Mouse (Mus musculus): ENCODE results near the gene Bahd1. TPM values are rescaled to one million over a fixed set of nuclear protein-coding genes. Genes with fewer than 3 reads are reported as not detected.

Gene Bahd1
- 4.0 and 5.7 TPM in 2 replicates for polyA plus RNA-seq (2012)

GRCm38 (mm10) chr2:118899981-118900825 lies at the start of gene Bahd1:
Gene Bahd1 (plus strand): TSS chr2:118900377.
- Histone ChIP-seq H3K27me3 (ENCODE audit: control insufficient read depth) (peaks cover 84% of the 10 kb centered on the region), H3K9me3 (ENCODE audit: control insufficient read depth, low read length) (peaks cover 35% of the 10 kb centered on the region), H3K36me3 (ENCODE audit: control insufficient read depth) (no peaks in the 10 kb centered on the region), H3K4me3 (replicated peaks) (peak within 1 kb of the TSS; percentile 94), H3K4me1 (ENCODE audit: control insufficient read depth) (peaks cover 69% of the 10 kb centered on the region)
- no peak for TF ChIP-seq GATA1 (IDR thresholded peaks at IDR 0.05; ENCODE audit: low read length)
- TF ChIP-seq TAL1 (IDR thresholded peaks at IDR 0.05; ENCODE audit: low read length): no peak

- no peaks in the 10 kb centered on the region for H3K36me3 ChIP-seq (ENCODE audit: control insufficient read depth)
- H3K4me3 ChIP-seq (replicated peaks): no peak overlapping the region
- H3K4me1 ChIP-seq (ENCODE audit: control insufficient read depth): peaks cover 2% of the 10 kb centered on the region
- H3K9me3 ChIP-seq (ENCODE audit: control insufficient read depth, low read length): no peaks in the 10 kb centered on the region
- peaks cover 26% of the 10 kb centered on the region for H3K27me3 ChIP-seq (ENCODE audit: control insufficient read depth)
- TF ChIP-seq TAL1 (IDR thresholded peaks at IDR 0.05; ENCODE audit: low read length) (no peak), GATA1 (IDR thresholded peaks at IDR 0.05; ENCODE audit: low read length) (no peak)
These were observed 48.4 kb upstream of the Bahd1 start for GRCm38 (mm10) chr2:118851756-118852155.

GRCm38 (mm10) chr2:118861454-118862339 lies 38.5 kb upstream of the Bahd1 start, which contains the start of gene Ivd:
Gene Ivd (plus strand): TSS chr2:118861954.
- H3K4me3 ChIP-seq (replicated peaks): peak within 1 kb of the TSS; percentile 75
- H3K36me3 ChIP-seq (ENCODE audit: control insufficient read depth): no peaks in the 10 kb centered on the region; the same call in 1 of the 2 replicates
- TF ChIP-seq TAL1 (IDR thresholded peaks at IDR 0.05; ENCODE audit: low read length) (no peak), GATA1 (IDR thresholded peaks at IDR 0.05; ENCODE audit: low read length) (no peak)
- peaks cover 20% of the 10 kb centered on the region for H3K4me1 ChIP-seq (ENCODE audit: control insufficient read depth)
- no peaks in the 10 kb centered on the region for H3K9me3 ChIP-seq (ENCODE audit: control insufficient read depth, low read length)
- peaks cover 2% of the 10 kb centered on the region; the same call in 1 of the 2 replicates for H3K27me3 ChIP-seq (ENCODE audit: control insufficient read depth)

- Histone ChIP-seq H3K4me3 (replicated peaks) (peak overlapping the region; percentile 75), H3K36me3 (ENCODE audit: control insufficient read depth) (no peaks in the 10 kb centered on the region; the same call in 1 of the 2 replicates), H3K27me3 (ENCODE audit: control insufficient read depth) (peaks cover 2% of the 10 kb centered on the region; the same call in 1 of the 2 replicates), H3K4me1 (ENCODE audit: control insufficient read depth) (peaks cover 20% of the 10 kb centered on the region), H3K9me3 (ENCODE audit: control insufficient read depth, low read length) (no peaks in the 10 kb centered on the region)
- TF ChIP-seq TAL1 (IDR thresholded peaks at IDR 0.05; ENCODE audit: low read length) (no peak), GATA1 (IDR thresholded peaks at IDR 0.05; ENCODE audit: low read length) (no peak)
These were observed 37.9 kb upstream of the Bahd1 start for GRCm38 (mm10) chr2:118862340-118862675.

- H3K9me3 ChIP-seq (ENCODE audit: control insufficient read depth, low read length): no peaks in the 10 kb centered on the region
- H3K4me3 ChIP-seq (replicated peaks): no peak overlapping the region
- peaks cover 36% of the 10 kb centered on the region for H3K36me3 ChIP-seq (ENCODE audit: control insufficient read depth)
- H3K4me1 ChIP-seq (ENCODE audit: control insufficient read depth): no peaks in the 10 kb centered on the region
- no peak for TF ChIP-seq TAL1 (IDR thresholded peaks at IDR 0.05; ENCODE audit: low read length)
- no peak for TF ChIP-seq GATA1 (IDR thresholded peaks at IDR 0.05; ENCODE audit: low read length)
- no peaks in the 10 kb centered on the region for H3K27me3 ChIP-seq (ENCODE audit: control insufficient read depth)
These were observed 29.6 kb upstream of the Bahd1 start for GRCm38 (mm10) chr2:118870601-118871000.

- no peak for TF ChIP-seq TAL1 (IDR thresholded peaks at IDR 0.05; ENCODE audit: low read length)
- TF ChIP-seq GATA1 (IDR thresholded peaks at IDR 0.05; ENCODE audit: low read length): no peak
- no peaks in the 10 kb centered on the region for H3K9me3 ChIP-seq (ENCODE audit: control insufficient read depth, low read length)
- H3K4me1 ChIP-seq (ENCODE audit: control insufficient read depth): no peaks in the 10 kb centered on the region
- no peak overlapping the region for H3K4me3 ChIP-seq (replicated peaks)
- H3K27me3 ChIP-seq (ENCODE audit: control insufficient read depth): no peaks in the 10 kb centered on the region
- H3K36me3 ChIP-seq (ENCODE audit: control insufficient read depth): peaks cover 36% of the 10 kb centered on the region
These were observed 29.1 kb upstream of the Bahd1 start for GRCm38 (mm10) chr2:118871032-118871431.

GRCm38 (mm10) chr2:118873018-118873417 lies 27.2 kb upstream of the Bahd1 start:
- Histone ChIP-seq H3K27me3 (ENCODE audit: control insufficient read depth) (no peaks in the 10 kb centered on the region), H3K4me1 (ENCODE audit: control insufficient read depth) (peaks cover 2% of the 10 kb centered on the region; the same call in 1 of the 2 replicates), H3K36me3 (ENCODE audit: control insufficient read depth) (peaks cover 51% of the 10 kb centered on the region), H3K9me3 (ENCODE audit: control insufficient read depth, low read length) (no peaks in the 10 kb centered on the region), H3K4me3 (replicated peaks) (no peak overlapping the region)
- TF ChIP-seq TAL1 (IDR thresholded peaks at IDR 0.05; ENCODE audit: low read length): no peak

GRCm38 (mm10) chr2:118873890-118874430 lies 26.2 kb upstream of the Bahd1 start:
- Histone ChIP-seq H3K9me3 (ENCODE audit: control insufficient read depth, low read length) (no peaks in the 10 kb centered on the region), H3K4me1 (ENCODE audit: control insufficient read depth) (peaks cover 2% of the 10 kb centered on the region; the same call in 1 of the 2 replicates), H3K4me3 (replicated peaks) (no peak overlapping the region), H3K27me3 (ENCODE audit: control insufficient read depth) (no peaks in the 10 kb centered on the region), H3K36me3 (ENCODE audit: control insufficient read depth) (peaks cover 52% of the 10 kb centered on the region)
- TF ChIP-seq GATA1 (IDR thresholded peaks at IDR 0.05; ENCODE audit: low read length) (no peak), TAL1 (IDR thresholded peaks at IDR 0.05; ENCODE audit: low read length) (no peak)

All from erythroblast, embryonic 14.5 days (primary cell).